Mouse (Mus musculus): Measurements from ENCODE around the gene Fam219a.

- TF ChIP-seq POLR2A (IDR thresholded peaks at IDR 0.05; ENCODE audit: insufficient read depth, low read length), result no peak
- TF ChIP-seq CTCF (IDR thresholded peaks at IDR 0.05; ENCODE audit: low read depth, low read length), result no peak
These were observed 42.8 kb downstream of the Fam219a start for GRCm38 (mm10) chr4:41526553-41526952.

Measured in ES-Bruce4 (cell line).